Mouse (Mus musculus): ENCODE data around the gene Gm20431.
"Not testable (repeated sequence)": the region's sequence is repeated elsewhere in the genome, so short reads cannot be mapped to it uniquely, and the experiment has no call there.

Gene Gm20431

GRCm38 (mm10) chr2:167660611-167660971 lies 705 bp downstream of the Gm20431 start:
- peak; percentile 57 for DNase-seq (ENCODE audit: extremely low read depth, insufficient read length, low spot score)

DNA sequence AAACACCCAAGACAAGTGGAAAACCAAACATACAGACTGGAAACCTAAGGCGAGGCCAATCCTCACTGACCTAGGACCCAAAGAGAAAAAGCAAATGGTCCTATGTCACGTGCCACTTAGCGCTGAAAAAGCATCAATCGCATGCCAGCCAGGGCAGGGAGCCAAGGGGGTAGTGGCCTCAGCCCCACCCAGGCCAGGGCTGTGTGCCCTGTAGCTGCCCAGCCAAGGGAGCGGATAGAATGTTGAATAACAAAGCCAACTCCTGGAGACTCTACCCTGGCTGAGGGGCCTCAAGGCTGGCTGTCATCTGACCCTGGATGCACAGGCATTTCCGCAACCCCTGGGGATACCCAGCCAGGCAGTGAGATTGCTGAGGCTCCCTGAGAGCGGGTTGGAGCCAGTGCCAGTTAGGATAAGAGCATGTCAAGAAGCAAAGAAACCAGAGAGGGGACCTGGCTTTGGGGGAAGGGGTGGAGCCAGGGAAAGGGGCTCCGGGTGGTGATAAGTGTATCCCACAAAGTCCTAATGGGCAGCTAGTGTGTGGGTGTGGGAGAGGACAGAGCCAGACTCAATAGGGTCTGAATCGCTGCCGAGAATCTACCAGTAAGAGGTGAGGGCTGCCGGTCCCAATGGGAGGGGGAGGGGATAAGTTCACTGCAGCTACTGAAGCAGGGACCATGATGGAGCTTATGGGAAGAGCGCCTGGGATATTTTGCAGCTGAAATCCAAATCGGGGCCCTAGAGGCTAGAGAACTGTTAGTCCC lies 1.3 kb downstream of the Gm20431 start:
- peak; percentile 77 for DNase-seq (ENCODE audit: extremely low read depth, insufficient read length, low spot score)

- DNase-seq (ENCODE audit: extremely low read depth, insufficient read length, low spot score): no peak
Observed at GRCm38 (mm10) chr2:167659177-167659846, 2.0 kb downstream of the Gm20431 start.

DNA sequence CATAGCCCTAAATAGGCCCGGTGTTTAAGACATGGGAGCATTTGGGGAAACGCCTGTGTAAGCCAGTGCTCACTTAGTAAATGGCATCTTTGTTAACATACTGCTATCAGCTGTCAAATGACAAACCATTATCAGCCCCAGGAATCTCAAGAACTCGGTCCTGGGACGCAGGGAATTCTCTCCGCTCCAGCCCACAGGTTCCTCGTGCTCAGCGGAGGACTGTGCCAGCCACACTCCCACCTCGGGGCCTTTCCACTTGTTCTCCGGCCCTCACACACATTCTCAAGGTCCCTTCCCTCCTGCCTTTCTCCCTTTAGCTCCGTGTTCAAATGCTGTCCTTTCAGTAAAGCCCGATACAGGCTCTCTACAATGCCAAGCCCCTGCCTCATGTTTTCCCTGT lies 2.6 kb downstream of the Gm20431 start:
- DNase-seq (ENCODE audit: extremely low read depth, insufficient read length, low spot score): no peak

- no peak for DNase-seq (ENCODE audit: extremely low read depth, insufficient read length, low spot score)
Observed at GRCm38 (mm10) chr2:167657973-167658372, 3.3 kb downstream of the Gm20431 start.

DNA sequence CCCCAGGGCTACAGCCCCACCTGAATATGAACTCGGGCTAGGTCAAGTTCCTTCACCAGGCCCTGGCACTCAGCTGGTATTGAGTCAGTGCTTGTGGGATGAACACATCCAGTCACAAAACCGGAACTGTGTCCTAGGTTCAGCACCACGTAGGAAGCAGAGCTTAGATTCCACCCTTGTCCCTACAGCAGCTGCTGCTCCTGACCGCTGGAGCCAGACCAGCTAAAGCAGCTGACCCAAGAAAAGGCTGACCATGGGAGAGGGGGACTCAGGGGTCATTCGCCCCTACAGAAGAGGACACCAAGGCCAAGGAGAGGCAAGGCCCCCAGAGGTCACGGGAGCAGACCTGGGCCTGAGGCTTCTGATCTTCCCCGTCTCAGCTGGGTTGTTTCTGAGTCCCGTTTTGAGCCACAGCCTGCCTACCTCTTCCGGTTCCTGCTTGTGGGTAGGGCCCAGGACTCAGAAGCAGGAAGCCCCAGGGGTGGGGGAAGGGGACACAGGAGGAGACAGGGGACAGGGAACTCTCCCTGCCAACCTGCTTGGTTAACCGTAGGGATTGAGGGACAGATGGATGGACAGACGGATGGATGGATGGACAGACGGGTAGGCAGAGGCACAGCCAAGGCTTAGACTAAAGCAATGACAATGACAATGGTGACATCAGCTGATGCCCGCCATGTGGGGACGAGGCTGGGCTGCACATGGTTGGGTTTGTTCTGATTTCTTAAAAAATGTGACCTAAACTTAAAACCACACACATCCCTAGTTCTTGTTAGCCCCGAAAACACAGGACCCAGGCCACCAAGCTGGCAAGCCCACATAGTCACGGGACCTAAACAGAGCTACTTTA lies 4.4 kb downstream of the Gm20431 start:
- no peak for DNase-seq (ENCODE audit: extremely low read depth, insufficient read length, low spot score)

- DNase-seq (ENCODE audit: extremely low read depth, insufficient read length, low spot score): no peak
Observed at GRCm38 (mm10) chr2:167654911-167655600, 6.2 kb downstream of the Gm20431 start.

DNA sequence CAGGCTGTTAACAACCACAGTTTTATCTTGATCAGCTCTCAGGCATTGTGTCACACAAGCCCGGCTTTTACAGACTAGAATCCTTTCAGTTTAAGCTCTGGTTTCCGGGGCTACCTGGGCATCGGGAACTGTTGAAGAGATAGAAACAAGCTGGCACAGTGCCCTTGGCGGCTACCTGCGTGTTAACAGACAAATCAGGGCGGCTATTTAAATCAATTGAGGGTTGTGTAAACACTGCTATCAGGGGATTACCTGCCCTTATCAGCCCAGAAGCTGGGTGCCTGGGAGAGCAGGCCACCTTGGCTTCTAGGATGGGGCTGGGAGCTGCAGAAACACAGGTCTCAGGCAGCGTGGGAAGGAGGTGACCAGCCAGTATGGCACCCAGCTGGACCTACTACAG lies 8.6 kb downstream of the Gm20431 start:
- no peak for DNase-seq (ENCODE audit: extremely low read depth, insufficient read length, low spot score)

DNA sequence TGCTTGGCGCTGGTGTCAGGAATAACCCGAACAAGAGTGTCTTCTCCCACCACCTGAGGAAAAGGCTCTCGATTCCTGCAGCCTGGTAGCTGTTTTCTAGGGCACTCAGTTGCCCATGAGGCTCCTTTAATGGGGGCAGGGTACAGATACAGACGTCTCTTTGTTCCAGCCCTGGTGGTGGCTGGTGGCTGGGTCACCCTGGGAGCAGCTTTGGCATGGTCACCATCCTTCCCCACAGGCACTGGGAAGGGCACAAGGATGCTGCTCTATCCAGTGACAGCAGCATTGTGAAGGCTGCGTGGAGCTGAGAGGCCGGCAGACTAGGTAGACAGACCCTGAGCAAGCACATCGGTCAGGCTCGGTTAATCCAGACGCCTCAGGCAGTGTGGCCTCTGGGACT lies 9.7 kb downstream of the Gm20431 start:
- no peak for DNase-seq (ENCODE audit: extremely low read depth, insufficient read length, low spot score)

- peak; percentile 69 for DNase-seq (ENCODE audit: extremely low read depth, insufficient read length, low spot score)
Observed at GRCm38 (mm10) chr2:167649290-167650032, 11.8 kb downstream of the Gm20431 start.

- DNase-seq (ENCODE audit: extremely low read depth, insufficient read length, low spot score): no peak
Observed at GRCm38 (mm10) chr2:167646411-167646810, 14.9 kb downstream of the Gm20431 start.

GRCm38 (mm10) chr2:167643356-167644052 lies 17.8 kb downstream of the Gm20431 start:
- not testable (repeated sequence) for DNase-seq (ENCODE audit: extremely low read depth, insufficient read length, low spot score)

DNA sequence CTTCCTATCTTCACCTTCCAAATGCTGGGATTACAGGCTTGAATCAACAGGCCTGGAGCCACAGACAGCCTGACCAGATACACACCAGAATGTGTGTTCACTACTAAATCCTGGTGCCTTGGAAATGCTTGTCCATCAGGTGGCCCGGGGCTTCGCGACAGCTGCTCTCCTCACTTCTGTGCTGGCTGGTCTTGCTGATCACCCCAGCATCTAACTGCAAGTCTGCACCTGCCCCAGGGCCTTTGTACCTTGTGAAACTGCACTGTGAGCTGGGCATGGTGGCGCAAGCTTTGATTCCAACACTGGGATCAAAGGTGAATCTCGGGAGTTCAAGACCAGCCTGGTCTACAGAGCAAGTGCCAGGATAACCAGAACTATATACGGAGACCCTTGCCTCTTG lies 19.1 kb downstream of the Gm20431 start:
- no peak for DNase-seq (ENCODE audit: extremely low read depth, insufficient read length, low spot score)

- DNase-seq (ENCODE audit: extremely low read depth, insufficient read length, low spot score): no peak
Observed at GRCm38 (mm10) chr2:167641337-167641736, 20.0 kb downstream of the Gm20431 start.

DNA sequence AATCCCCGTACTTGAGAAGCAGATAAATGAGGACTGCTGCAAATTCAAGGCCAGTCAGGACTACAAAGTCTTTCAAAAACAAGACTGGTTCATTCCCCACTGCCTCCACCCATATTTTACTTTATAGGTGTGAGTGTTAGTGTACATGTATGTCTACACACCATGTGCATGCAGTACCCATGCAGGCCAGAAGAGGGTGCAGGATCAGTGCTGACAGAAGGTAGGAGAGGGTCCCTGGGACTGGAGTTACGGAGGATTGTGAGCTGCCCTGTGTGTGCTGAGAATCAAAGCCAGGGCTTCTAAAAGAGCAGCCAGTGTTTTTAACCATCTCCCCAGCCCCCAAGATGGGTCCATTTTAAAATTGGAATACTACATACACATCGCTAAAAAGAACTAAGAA lies 21.0 kb downstream of the Gm20431 start:
- DNase-seq (ENCODE audit: extremely low read depth, insufficient read length, low spot score): no peak

- no peak for DNase-seq (ENCODE audit: extremely low read depth, insufficient read length, low spot score)
Observed at GRCm38 (mm10) chr2:167634865-167635512, 26.3 kb downstream of the Gm20431 start.

DNA sequence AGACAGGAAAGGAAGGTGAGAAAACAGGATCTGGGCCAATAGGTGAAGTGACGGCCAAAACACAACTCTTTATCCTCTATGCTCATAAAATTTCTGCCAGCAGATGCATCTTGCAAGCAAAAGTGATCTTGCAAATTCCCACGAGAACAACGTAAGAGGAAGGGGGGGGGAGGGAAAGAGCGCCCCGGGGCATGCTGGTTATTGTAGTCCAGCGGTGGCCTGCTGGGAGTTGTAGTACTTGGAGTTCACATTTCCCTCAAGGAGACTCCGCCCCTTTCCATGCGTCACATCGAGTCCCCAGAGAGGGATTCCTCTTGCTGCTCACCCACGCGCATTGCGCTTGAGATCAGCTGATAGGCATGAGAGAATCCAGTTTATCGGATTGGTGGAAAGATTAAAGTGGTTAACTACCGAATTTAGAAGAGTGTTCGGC lies 26.9 kb downstream of the Gm20431 start:
- DNase-seq (ENCODE audit: extremely low read depth, insufficient read length, low spot score): peak; percentile 95

- DNase-seq (ENCODE audit: extremely low read depth, insufficient read length, low spot score): no peak
Observed at GRCm38 (mm10) chr2:167633537-167633872, 27.8 kb downstream of the Gm20431 start.
